Mouse (Mus musculus): ENCODE data around the gene Zc3h7b. TPM values are rescaled to one million over a fixed set of nuclear protein-coding genes. Genes with fewer than 3 reads are reported as not detected.
A peak's percentile ranks its signal among the peaks of the same experiment; 100 is the strongest.

Zc3h7b gene
- polyA plus RNA-seq, 1 experiment = 67.0 TPM

DNA sequence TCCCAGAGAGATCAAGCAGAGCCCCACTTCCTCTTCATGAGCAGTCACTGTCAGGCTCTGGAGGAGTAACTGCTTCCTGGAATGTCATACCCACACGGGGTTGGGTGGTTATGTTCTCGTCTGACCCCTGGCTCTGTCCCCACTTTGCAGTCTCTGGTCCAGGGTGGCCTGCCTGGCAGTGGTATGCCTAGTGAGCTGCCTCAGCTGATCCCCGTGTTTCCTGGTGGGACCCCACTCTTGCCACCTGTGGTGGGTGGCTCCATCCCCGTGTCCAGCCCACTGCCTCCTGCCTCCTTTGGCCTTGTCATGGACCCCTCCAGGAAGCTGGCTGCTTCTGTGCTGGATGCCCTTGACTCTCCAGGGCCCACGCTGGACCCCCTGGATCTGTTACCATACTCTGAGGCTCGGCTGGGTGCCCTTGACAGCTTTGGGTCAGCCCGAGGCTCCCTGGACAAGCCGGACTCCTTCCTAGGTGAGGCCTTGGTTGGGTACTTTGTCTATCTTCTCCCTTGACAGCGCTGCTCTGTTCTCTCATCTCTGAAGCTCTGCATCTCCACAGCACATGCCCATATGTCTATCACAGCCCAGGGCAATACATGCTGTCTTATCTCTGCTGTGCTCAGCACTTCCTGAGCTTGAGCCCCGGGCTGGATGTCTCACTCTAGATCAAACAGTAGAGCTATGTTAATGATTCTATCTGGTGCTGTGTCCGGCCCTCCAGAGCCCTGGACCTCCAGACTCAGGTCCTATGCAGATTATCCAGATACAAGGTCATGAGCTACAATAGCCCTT lies 32.0 kb downstream of the Zc3h7b start:
- no peak overlapping the region for H3K27ac ChIP-seq (ENCODE audit: insufficient read depth, low read length)
- H3K4me3 ChIP-seq (replicated peaks; ENCODE audit: insufficient read depth, low read depth, low read length) = no peak overlapping the region
- TF ChIP-seq CTCF (IDR thresholded peaks at IDR 0.05; ENCODE audit: borderline replicate concordance, insufficient read depth, low read depth, low read length) (no peak), POLR2A (IDR thresholded peaks at IDR 0.05; ENCODE audit: borderline replicate concordance, insufficient read depth, low read length) (no peak)
- 82% methylated on average over 11 of the region's 11 CpGs for WGBS
- no peak for DNase-seq
- H3K4me1 ChIP-seq (ENCODE audit: control insufficient read depth, insufficient read depth, low read length) = peaks cover 22% of the 10 kb centered on the region
- H3K27me3 ChIP-seq (ENCODE audit: control insufficient read depth, insufficient read depth, low read length) = no peaks in the 10 kb centered on the region

DNA sequence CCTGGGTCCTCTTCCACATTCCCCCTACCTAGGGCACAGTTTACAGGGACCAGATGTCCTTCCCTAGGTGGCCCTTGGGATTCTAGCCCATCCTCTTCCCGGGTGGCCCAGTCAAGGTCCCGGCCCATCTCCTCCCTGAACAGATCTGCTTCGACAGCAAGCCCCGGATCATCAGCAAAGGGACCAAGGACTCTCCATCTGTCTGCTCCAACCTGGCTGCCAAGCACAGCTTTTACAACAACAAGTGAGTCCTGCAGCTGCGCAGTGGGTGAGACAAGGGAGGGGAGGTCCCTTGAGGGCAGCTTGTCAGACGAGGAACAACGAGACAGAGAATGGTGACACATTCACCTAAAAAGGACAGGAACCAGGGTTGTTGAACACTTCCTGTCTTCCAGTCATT lies 37.0 kb downstream of the Zc3h7b start:
- H3K4me3 ChIP-seq (replicated peaks; ENCODE audit: insufficient read depth, low read depth, low read length) = no peak overlapping the region
- H3K27ac ChIP-seq (ENCODE audit: insufficient read depth, low read length) = peak overlapping the region; percentile 48; the same call in 1 of the 2 replicates
- no peak for TF ChIP-seq POLR2A (IDR thresholded peaks at IDR 0.05; ENCODE audit: borderline replicate concordance, insufficient read depth, low read length)
- no peak for TF ChIP-seq CTCF (IDR thresholded peaks at IDR 0.05; ENCODE audit: borderline replicate concordance, insufficient read depth, low read depth, low read length)
- no peaks in the 10 kb centered on the region for H3K27me3 ChIP-seq (ENCODE audit: control insufficient read depth, insufficient read depth, low read length)
- DNase-seq = peak; percentile 63 to 71
- H3K4me1 ChIP-seq (ENCODE audit: control insufficient read depth, insufficient read depth, low read length) = peaks cover 25% of the 10 kb centered on the region
- WGBS = 13% methylated on average over 7 of the region's 7 CpGs

- TF ChIP-seq CTCF (IDR thresholded peaks at IDR 0.05; ENCODE audit: borderline replicate concordance, insufficient read depth, low read depth, low read length) (peak; percentile 64; the same call in 1 of the 2 replicates), POLR2A (IDR thresholded peaks at IDR 0.05; ENCODE audit: borderline replicate concordance, insufficient read depth, low read length) (no peak)
- H3K27me3 ChIP-seq (ENCODE audit: control insufficient read depth, insufficient read depth, low read length) = no peaks in the 10 kb centered on the region
- WGBS = 51% methylated on average over 5 of the region's 5 CpGs
- peaks cover 25% of the 10 kb centered on the region for H3K4me1 ChIP-seq (ENCODE audit: control insufficient read depth, insufficient read depth, low read length)
- no peak overlapping the region for H3K4me3 ChIP-seq (replicated peaks; ENCODE audit: insufficient read depth, low read depth, low read length)
- peak overlapping the region; percentile 38; the same call in 1 of the 2 replicates for H3K27ac ChIP-seq (ENCODE audit: insufficient read depth, low read length)
- DNase-seq = peak in 1 of 2 experiments; percentile 54
Observed at GRCm38 (mm10) chr15:81784762-81785161, 39.9 kb downstream of the Zc3h7b start.

DNA sequence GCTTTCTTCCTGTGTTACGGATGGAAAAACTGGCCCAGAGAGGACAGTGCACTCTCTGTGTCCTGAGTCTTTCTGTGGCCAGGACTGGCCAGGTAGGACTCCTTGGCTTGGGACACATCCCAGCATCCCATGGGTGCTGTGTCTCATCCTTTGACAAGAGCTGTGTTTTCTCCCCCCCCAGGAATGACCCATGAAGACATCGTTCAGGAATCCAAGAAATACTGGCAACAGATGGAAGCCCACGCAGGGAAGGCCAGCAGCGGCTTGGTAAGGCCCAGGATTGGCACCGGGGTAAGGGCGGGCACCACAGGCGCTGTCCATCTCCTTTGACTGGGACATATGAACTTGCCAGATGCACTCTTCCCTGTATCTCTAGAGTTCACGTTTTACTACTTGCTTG lies 40.8 kb downstream of the Zc3h7b start:
- Histone ChIP-seq H3K4me1 (ENCODE audit: control insufficient read depth, insufficient read depth, low read length) (peaks cover 25% of the 10 kb centered on the region), H3K4me3 (replicated peaks; ENCODE audit: insufficient read depth, low read depth, low read length) (no peak overlapping the region), H3K27me3 (ENCODE audit: control insufficient read depth, insufficient read depth, low read length) (no peaks in the 10 kb centered on the region), H3K27ac (ENCODE audit: insufficient read depth, low read length) (peak overlapping the region; percentile 38)
- DNase-seq = peak; percentile 56 to 73
- TF ChIP-seq POLR2A (IDR thresholded peaks at IDR 0.05; ENCODE audit: borderline replicate concordance, insufficient read depth, low read length) = no peak
- TF ChIP-seq CTCF (IDR thresholded peaks at IDR 0.05; ENCODE audit: borderline replicate concordance, insufficient read depth, low read depth, low read length) = no peak
- 11% methylated on average over 8 of the region's 8 CpGs for WGBS

GRCm38 (mm10) chr15:81787525-81787924 lies 42.7 kb downstream of the Zc3h7b start:
- Histone ChIP-seq H3K4me1 (ENCODE audit: control insufficient read depth, insufficient read depth, low read length) (peaks cover 13% of the 10 kb centered on the region), H3K4me3 (replicated peaks; ENCODE audit: insufficient read depth, low read depth, low read length) (no peak overlapping the region), H3K27me3 (ENCODE audit: control insufficient read depth, insufficient read depth, low read length) (no peaks in the 10 kb centered on the region), H3K27ac (ENCODE audit: insufficient read depth, low read length) (no peak overlapping the region)
- TF ChIP-seq CTCF (IDR thresholded peaks at IDR 0.05; ENCODE audit: borderline replicate concordance, insufficient read depth, low read depth, low read length) (no peak), POLR2A (IDR thresholded peaks at IDR 0.05; ENCODE audit: borderline replicate concordance, insufficient read depth, low read length) (no peak)
- WGBS = 96% methylated on average over 13 of the region's 13 CpGs
- DNase-seq = no peak

DNA sequence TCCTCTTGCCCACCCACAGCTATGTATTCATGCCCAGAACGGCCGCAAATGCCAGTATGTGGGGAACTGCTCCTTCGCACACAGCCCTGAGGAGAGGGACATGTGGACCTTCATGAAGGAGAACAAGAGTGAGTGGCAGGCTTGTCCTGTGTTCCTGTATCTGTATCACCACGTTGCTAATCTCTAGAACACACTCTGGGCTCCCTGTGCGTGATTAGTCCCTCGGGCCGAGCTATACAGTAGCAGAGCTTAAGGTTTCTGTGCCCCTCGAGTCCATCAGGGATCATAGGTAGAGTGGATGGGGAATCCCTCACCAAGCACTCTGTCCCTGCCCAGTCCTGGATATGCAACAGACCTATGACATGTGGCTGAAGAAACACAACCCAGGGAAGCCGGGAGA lies 47.6 kb downstream of the Zc3h7b start:
- DNase-seq = no peak
- TF ChIP-seq CTCF (IDR thresholded peaks at IDR 0.05; ENCODE audit: borderline replicate concordance, insufficient read depth, low read depth, low read length) = no peak
- H3K4me3 ChIP-seq (replicated peaks; ENCODE audit: insufficient read depth, low read depth, low read length) = no peak overlapping the region
- no peaks in the 10 kb centered on the region; the same call in 1 of the 2 replicates for H3K4me1 ChIP-seq (ENCODE audit: control insufficient read depth, insufficient read depth, low read length)
- 89% methylated on average over 9 of the region's 9 CpGs for WGBS
- H3K27me3 ChIP-seq (ENCODE audit: control insufficient read depth, insufficient read depth, low read length) = no peaks in the 10 kb centered on the region
- no peak overlapping the region for H3K27ac ChIP-seq (ENCODE audit: insufficient read depth, low read length)

GRCm38 (mm10) chr15:81796228-81796627 lies 51.4 kb downstream of the Zc3h7b start:
- TF ChIP-seq POLR2A (IDR thresholded peaks at IDR 0.05; ENCODE audit: borderline replicate concordance, insufficient read depth, low read length) (no peak), CTCF (IDR thresholded peaks at IDR 0.05; ENCODE audit: borderline replicate concordance, insufficient read depth, low read depth, low read length) (peak; percentile 35; the same call in 1 of the 2 replicates)
- Histone ChIP-seq H3K27ac (ENCODE audit: insufficient read depth, low read length) (no peak overlapping the region), H3K4me3 (replicated peaks; ENCODE audit: insufficient read depth, low read depth, low read length) (no peak overlapping the region), H3K27me3 (ENCODE audit: control insufficient read depth, insufficient read depth, low read length) (no peaks in the 10 kb centered on the region), H3K4me1 (ENCODE audit: control insufficient read depth, insufficient read depth, low read length) (peaks cover 13% of the 10 kb centered on the region)
- DNase-seq = no peak
- WGBS = 78% methylated on average over 3 of the region's 3 CpGs

- WGBS = 20% methylated on average over 6 of the region's 6 CpGs
- TF ChIP-seq CTCF (IDR thresholded peaks at IDR 0.05; ENCODE audit: borderline replicate concordance, insufficient read depth, low read depth, low read length) = no peak
- TF ChIP-seq POLR2A (IDR thresholded peaks at IDR 0.05; ENCODE audit: borderline replicate concordance, insufficient read depth, low read length) = no peak
- no peaks in the 10 kb centered on the region for H3K27me3 ChIP-seq (ENCODE audit: control insufficient read depth, insufficient read depth, low read length)
- DNase-seq = peak in 1 of 2 experiments; percentile 50
- H3K4me1 ChIP-seq (ENCODE audit: control insufficient read depth, insufficient read depth, low read length) = peaks cover 16% of the 10 kb centered on the region
- no peak overlapping the region for H3K4me3 ChIP-seq (replicated peaks; ENCODE audit: insufficient read depth, low read depth, low read length)
- H3K27ac ChIP-seq (ENCODE audit: insufficient read depth, low read length) = peak overlapping the region; percentile 0; the same call in 1 of the 2 replicates
Observed at GRCm38 (mm10) chr15:81797861-81798260, 53.0 kb downstream of the Zc3h7b start.

Data from cerebellum, adult 2 months (tissue).